Mouse (Mus musculus) mature B cell (primary cell): ENCODE measurements around the gene Kcnh8.

Experiments used
- in situ Hi-C: fragments of 300-500 bp; cut with MboI; formaldehyde crosslinking; loops from 2 replicates; pipeline ENCODE4 v1.14.3; 2019

The Kcnh8 gene

DNA sequence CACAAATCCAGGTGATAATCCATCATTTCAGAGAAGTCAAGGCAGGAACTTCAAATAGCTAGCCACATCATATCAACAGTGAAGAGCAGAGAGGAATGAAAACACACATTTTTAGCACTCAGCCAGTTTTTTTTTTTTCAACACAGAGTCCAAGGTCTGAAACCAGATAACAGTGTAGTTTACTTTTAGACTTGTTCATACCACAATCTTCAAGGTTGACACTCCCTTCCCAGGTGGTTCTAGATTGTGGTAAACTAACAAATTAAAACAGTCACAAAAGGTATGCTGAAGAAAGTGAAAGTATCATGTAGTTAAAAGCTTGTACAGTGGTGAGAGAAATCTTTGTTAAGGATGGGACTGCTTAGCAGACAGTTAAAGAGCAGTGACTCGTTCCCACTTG is 216.5 kb downstream of the Kcnh8 start:
- in situ Hi-C loops: no loop called here

GRCm38 (mm10) chr17:52829678-52830077 is 227.2 kb downstream of the Kcnh8 start:
- in situ Hi-C loops: no loop called here

DNA sequence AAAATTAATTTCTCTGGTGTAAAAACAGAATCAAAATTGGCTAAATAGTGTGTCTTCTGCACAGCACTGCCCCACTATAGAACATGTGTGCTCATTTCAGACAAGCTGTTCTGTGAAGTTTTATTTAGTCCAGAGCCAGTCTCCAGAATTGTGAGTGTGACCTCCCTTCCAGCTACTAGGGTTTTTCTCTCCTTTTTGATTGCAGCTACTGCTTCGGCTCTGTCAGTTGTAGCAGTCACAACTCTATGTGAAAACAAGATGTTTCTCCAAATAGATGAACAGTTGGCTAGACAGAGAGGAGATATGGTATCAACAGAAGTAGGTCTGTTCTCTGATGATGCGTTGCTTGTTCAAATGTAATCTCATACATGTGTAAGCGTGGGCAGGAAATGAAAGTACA is 270.7 kb downstream of the Kcnh8 start:
- in situ Hi-C loops: no loop called here

DNA sequence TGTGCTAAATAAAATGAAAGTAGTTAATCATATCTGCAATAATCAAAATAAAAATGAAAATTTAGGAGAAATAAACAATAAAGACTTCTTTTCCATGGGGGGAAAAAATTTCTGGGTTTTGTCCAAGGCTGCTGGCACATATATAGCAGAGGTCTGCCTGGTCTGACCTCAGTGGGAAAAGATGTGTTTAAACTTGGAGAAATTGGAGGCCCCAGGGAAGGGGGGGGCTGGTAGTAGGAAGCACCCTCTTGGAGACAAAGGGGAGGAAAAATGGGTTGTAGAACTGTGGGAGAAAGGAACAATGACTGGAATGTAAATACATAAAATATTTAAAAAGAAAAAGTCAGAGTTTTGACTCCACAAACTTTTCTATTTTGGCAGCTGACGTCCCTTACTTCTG is 276.5 kb downstream of the Kcnh8 start:
- in situ Hi-C loops: no loop called here

GRCm38 (mm10) chr17:52880051-52880450 is 277.5 kb downstream of the Kcnh8 start:
- in situ Hi-C loops: no loop called here

- in situ Hi-C loops: no loop called here
Observed at GRCm38 (mm10) chr17:52885210-52885609, 282.7 kb downstream of the Kcnh8 start.

GRCm38 (mm10) chr17:52920519-52921106 is 318.1 kb downstream of the Kcnh8 start:
- in situ Hi-C loops: no loop called here

DNA sequence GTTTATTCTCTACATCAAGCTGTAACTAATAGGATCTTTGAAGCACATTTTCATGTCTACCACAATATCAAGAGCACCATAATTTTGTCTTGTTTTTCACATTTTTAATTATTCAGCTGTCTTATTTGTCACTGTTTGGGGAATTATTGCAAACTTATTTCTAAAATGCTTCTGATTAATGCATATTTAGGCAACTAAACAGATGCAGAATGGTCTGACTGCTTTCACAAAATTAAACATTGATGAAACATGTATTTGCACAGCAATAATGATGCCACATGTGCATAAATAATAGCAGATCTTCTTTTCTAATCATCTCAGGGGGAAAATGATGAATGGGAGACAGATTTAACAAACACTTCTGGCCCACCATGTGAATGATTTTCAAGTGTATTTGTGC is 341.5 kb downstream of the Kcnh8 start:
- in situ Hi-C loops: no loop called here

DNA sequence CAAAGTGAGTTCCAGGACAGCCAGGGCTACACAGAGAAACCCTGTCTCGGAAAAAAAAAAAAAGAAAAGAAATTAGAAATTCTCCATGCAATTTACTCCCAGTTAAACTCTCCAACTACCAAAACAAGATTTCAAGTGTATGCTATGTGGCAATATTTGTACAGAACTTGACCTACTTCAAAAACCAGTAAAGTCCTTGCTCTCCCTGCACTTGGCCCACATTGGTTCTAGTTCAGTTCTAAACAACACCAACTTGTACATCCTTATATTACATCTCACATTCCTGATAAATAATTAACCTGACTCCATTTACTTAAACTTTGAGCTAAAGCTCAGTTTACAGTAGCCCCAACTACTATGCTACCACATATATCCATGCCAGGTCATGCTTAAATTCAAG is 370.2 kb downstream of the Kcnh8 start:
- in situ Hi-C loops: no loop called here

- in situ Hi-C loops: no loop called here
Observed at GRCm38 (mm10) chr17:52980958-52981357, 378.4 kb downstream of the Kcnh8 start.
